Mouse (Mus musculus): ENCODE measurements around the gene Prss30.
"Not testable (repeated sequence)": the region's sequence is repeated elsewhere in the genome, so short reads cannot be mapped to it uniquely, and the experiment has no call there.

Prss30 gene

GRCm38 (mm10) chr17:23984989-23985388 lies 4.6 kb upstream of the Prss30 start:
- no peak for DNase-seq (ENCODE audit: low spot score in 2 of 2)

- no peak for DNase-seq (ENCODE audit: low spot score in 2 of 2)
Observed at GRCm38 (mm10) chr17:23982912-23983311, 2.5 kb upstream of the Prss30 start.

DNA sequence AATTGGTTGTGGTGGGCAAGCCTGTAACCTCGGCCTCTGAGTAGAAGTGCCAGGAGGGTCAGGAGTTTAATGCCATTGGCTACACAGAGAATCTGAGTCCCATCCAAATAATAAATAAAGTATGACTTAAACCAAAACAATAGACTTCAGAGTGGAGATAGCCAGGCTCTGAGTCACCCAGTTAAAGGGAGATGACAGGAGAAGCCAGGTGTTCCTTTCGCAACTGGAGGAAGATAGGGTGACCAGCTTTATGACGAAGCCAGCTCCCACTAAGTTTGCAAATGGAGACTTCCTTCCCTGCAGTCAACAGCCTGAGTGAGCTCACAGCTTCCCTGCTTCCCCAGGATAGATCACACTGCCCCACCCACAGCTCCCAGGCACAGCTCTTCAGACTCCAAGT lies 895 bp downstream of the Prss30 start:
- DNase-seq (ENCODE audit: low spot score in 2 of 2): no peak

DNA sequence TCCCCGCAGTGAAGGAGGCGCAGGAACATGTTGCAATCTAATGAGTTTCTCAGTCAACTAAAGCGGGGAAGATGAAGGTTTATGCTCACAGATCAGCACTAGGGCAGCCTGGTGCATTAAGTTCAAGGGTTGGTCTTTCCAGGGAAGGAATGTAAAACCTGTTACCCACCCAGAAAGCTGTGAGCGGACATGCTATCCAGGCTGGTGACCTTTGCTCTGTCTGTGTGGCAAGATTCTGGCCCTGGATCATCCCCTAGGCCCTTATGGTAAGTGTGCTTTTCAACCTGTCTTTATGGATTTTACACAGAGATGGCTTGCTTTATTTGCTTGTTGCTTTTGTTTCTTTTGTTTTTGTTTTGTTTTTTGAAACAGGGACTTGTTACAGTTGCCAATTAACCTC lies 3.7 kb downstream of the Prss30 start:
- no peak for DNase-seq (ENCODE audit: low spot score in 2 of 2)

DNA sequence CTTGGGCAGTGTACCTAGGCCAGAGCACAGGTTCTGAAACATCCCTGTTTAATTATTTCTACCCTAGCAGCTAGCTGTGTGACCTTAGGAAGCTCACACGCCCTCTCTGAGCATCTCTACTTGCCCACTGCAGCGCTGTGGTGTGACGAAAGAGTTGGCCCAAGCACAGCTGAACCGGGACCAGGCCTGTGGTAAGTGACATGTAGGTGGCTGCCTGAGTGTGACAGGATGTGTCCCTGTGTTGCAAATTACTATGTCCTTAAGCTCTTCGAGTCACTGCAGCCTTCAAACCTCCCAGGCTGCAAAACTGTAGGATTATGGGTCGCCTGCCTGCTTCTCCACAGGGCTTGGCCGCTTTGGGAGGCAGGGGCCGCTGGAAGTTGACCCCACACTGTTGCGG lies 9.1 kb downstream of the Prss30 start:
- DNase-seq (ENCODE audit: low spot score in 2 of 2): no peak

DNA sequence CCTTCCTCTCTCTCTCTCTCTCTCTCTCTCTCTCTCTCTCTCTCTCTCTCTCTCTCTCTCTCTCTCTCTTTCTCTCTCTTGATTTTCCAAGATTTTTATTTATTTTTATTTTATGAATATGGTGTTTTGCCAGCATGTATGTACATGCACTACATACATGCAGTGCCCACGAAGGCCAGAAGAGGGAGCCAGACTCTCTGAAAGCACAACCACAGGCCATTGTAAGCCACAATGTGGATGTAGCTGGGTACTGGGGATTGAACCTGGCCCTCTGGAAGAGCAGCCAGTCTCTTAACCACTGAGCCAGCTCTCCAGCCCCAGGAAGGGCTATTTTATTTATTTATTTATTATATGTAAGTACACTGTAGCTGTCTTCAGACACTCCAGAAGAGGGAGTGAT lies 11.1 kb downstream of the Prss30 start:
- DNase-seq (ENCODE audit: low spot score in 2 of 2): peak; percentile 35 to 63

DNA sequence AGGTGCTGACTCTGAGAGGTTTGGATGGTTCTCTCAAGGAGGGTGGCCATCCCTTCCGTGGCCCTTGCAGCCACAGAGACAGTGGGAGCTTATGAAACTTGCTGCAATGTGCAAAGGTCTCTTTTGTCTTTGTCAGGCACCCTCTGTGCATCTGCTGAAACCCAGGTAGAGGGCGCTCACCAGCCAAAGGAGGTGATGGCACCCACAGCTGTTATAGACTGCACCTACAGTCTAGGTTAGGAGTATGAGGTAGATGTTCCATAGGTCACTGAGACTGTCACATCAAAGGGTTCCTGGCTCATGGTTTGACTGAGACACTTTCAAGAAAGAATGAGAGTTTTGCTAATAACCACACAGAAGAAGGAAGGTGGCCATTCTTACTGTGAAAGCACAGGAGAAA lies 11.6 kb downstream of the Prss30 start:
- DNase-seq (ENCODE audit: low spot score in 2 of 2): no peak

DNA sequence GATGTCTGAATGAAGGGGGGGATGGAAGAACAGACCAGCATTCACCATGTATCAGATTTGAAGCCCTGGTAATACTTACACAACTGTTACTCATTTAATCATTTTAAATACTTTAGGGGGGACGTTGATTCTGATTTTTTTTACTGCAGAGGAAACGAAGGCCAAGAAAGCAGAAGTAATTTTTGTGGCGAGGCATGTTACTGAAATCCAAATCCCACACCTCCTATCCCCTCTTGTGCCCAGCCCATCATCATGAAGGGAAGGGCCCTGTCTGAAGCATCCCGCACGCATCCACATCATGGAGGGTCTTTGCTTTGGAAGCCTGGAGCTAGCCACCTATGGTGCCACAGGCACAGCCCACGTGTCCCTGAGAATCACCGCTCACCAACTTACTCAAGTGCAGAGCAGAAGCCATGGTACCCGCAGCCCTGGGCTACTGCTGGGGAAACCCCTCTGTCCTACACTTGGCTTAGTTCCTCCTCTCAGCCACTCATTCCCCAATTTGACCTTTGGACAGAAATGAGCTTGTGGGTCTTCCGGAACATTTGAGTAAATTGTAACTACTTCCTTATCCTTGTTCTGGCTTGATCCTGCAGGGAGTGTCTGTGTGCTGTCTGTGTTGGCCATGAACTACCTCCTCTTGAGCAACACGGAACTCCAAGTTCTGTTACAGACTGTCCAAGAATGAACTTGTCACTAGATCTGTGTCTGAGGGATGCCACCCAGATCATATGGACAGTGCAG lies 13.5 kb downstream of the Prss30 start:
- DNase-seq (ENCODE audit: low spot score in 2 of 2): no peak

DNA sequence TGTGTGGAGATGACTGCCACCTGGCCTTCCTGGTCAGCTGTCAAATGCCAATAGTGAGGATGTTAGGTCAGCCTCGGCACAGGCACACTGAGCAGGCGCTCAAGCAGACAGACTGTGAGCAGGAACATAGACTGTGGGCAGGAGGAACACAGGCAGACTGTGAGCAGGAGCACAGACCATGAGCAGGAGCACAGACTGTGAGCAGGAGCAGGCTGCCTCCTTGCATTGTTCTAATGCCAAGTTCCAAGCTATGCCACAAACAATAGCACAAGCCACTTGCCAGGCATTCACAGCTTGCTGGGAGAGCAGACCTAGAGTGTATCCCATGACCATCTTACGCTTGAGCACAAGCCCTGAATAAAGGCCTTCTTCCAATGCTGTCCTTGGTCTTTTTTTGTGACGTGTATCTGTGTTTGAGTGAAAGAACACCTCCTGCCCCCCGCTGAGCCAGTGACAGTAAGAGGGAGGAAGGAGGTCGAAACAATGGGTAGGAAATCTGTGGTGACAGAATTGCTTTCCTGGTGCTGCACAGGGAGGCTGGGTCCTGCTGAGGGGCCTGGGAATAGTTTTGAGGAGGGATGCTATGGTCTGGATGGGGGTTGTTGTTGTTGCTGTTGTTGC lies 14.5 kb downstream of the Prss30 start:
- DNase-seq (ENCODE audit: low spot score in 2 of 2): no peak

DNA sequence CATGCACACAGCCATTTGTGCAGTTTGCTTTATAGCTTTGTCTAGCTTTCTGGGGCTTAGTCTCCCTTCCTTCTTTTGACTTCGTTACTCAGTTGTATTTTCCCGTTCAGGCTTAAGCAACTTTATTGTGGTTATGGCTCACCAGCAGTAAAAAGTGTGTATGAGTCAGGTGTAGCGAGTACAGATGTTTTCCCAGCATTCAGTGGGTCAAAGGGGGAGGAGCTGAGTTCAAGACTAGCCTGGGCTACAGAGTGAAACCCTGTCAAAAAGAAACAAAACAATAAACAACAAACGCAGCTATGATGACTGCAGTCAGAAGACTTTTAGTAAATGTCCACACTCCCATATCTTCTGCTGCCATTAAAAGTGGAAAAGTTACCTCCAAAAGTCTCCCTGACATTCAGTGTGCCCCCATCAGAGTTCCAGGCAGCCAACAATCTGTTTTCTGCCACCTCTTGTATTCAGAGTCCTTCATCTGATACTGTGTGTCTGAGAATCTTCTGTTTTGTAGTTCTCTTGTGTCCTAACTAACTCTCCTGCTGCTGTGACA lies 18.7 kb downstream of the Prss30 start:
- no peak for DNase-seq (ENCODE audit: low spot score in 2 of 2)

- DNase-seq (ENCODE audit: low spot score in 2 of 2): peak; percentile 17 to 66
Observed at GRCm38 (mm10) chr17:23960084-23960738, 20.2 kb downstream of the Prss30 start.

DNA sequence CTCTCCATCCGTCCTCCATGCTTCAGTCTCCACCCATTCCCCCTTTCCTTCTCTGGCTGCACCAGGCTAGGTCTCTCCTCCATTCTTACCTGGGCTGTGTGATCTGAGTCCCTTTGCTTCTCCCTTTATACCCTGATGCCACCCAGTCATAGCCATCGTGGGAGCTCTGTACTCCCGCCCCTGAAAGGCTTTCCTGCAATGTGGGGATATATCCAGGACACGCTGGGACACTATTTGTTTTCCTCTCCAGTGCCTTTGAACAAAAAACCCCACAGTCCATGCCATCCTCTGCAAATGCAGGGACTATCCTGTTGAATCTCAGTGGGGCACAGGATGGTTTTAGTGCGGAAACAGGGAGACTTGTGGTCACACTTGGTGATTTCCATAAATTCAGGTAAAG lies 25.2 kb downstream of the Prss30 start, which contains the start of gene Sbpl:
TSS of gene Sbpl (minus strand) at position 101 of the 400 bp plus-strand sequence.
- DNase-seq (ENCODE audit: low spot score in 2 of 2): no peak

GRCm38 (mm10) chr17:23950828-23951227 lies 29.5 kb downstream of the Prss30 start:
- DNase-seq (ENCODE audit: low spot score in 2 of 2): not testable (repeated sequence)

DNA sequence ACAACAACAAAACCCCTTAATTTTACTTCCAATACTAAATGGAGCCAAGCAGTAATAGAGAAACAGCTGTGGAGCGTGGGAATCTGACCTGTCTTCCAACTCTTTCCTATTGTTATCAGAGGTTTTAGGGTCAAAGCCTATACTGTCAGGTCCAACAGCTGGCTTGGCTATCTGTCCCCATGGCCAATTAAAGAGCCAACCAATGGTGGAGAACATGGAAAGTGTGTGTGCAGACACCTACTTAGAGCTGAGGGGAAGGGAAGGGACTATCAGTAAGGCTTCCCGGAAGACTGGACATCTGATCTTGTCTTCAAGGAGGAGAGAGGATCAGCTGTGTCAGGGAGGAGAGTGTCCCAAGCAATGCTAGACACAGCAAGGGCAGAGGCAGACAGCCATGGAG lies 31.3 kb downstream of the Prss30 start:
- no peak for DNase-seq (ENCODE audit: low spot score in 2 of 2)

DNA sequence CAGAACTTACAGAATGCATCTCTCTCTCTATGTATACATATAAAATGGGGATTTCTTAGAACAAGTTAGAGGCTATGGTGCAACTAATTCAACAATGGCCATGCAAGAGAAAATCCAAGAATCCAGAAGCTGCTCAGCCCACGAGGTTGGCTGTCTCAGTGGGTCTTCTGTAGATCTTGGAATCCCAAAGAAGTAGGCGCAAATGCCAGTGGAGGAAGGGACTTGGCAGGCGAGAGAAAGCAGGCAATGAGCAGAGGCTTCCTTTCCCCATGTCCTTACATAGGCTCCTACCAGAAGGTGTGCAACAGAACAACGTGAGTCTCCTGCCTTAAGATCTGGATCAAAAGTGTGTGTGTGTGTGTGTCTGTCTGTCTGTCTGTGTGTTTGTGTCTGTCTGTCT lies 32.9 kb downstream of the Prss30 start:
- not testable (repeated sequence) for DNase-seq (ENCODE audit: low spot score in 2 of 2)

DNA sequence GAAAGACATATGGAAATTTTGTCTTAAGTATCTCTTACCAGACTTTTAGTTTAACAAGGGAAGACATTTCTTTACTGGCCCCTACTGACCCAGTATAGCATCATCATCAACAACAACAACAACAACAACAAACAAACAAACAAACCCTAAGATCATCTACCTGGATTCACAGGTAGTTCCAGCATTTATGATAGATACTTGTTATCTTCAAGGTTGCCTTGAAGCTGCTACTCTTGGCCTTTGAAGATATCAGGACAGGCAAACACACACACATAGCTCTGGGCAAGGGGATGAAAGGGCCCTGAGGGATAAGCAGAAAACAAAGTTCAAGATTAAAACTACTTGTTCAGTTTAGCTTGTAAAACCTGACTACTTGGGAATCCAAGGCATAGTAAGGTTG lies 39.0 kb downstream of the Prss30 start, which contains the start of gene Sbp:
TSS of gene Sbp (plus strand) at position 301 of the 400 bp plus-strand sequence.
- DNase-seq (ENCODE audit: low spot score in 2 of 2): no peak

DNA sequence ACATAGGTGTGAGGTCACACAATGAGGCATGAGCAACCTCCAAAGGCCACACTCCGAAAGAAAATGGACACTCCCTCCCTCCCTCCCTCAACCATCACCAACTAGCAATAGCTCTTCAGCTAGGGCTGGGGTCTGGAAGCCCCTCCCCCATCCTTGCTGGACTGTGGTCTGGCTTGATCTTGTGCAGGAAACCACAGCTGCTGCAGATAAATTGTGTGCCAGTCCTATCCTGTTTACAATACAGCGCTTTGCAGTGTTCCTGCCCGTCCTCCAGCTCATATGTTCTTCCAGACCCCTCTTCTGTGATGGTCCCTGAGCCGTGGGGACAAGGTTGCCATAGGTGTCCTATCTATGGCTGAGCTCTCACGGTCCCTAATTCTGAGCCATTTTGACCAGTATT lies 49.2 kb downstream of the Prss30 start:
- no peak for DNase-seq (ENCODE audit: low spot score in 2 of 2)

GRCm38 (mm10) chr17:23925090-23925493 lies 55.3 kb downstream of the Prss30 start:
- DNase-seq (ENCODE audit: low spot score in 2 of 2): peak in 1 of 2 experiments; percentile 5

GRCm38 (mm10) chr17:23924531-23925007 lies 55.8 kb downstream of the Prss30 start:
- peak; percentile 63 to 66 for DNase-seq (ENCODE audit: low spot score in 2 of 2)

Data from spleen, postnatal 14 days (tissue).